Mouse (Mus musculus) adrenal gland, postnatal 36 days (tissue): Measurements from ENCODE around the gene Adat3. TPM values are rescaled to one million over a fixed set of nuclear protein-coding genes. Genes with fewer than 3 reads are reported as not detected.
"Not testable (repeated sequence)": the region's sequence is repeated elsewhere in the genome, so short reads cannot be mapped to it uniquely, and the experiment has no call there.

Source experiments
- DNase-seq, 2 experiments: peaks; one replicate each; pipeline ENCODE4 v3.0.0; 2021; ENCODE audit warnings: mixed read lengths in 1 of 2
- total RNA-seq, 2 experiments: library from RNA; stranded (reverse); gene quantifications; 2 replicates each; pipeline ENCODE4 v1.2.3; 2021

Gene Adat3
- total RNA-seq, 2 experiments from 2014 or later = 2.7 to 6.1 TPM

DNA sequence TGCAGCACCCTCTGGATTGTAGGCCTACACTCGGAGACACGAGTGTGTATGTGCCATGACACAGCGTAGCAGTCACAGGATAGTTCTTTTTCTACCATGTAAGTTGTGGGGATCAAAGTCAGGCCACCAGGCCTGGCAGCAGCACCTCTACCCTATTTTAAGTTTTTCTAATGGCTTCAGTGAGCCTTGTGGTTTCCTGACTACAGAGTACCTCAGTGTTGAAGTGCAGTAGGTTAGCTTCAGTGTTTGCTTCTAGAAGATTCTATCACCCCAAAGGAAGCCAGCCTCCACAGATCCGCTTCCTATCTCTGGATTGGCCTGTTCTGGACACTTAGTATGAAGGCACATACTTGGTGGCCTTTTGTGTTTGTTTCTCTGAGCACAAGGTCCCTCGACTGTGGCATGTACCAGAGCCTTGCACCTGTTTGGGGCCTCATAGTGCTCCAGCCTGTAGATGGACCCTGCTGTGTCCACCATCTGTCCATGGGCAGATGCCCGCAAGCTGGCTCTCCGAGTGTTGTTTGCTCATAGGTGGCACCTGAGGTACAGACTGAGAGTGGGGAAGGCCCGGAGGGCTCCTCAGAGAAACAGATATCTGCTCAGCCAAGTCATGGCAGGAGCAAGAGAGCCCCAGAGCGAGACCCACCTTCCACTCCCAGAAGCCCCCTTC lies 7.6 kb downstream of the Adat3 start:
- DNase-seq = no peak

DNA sequence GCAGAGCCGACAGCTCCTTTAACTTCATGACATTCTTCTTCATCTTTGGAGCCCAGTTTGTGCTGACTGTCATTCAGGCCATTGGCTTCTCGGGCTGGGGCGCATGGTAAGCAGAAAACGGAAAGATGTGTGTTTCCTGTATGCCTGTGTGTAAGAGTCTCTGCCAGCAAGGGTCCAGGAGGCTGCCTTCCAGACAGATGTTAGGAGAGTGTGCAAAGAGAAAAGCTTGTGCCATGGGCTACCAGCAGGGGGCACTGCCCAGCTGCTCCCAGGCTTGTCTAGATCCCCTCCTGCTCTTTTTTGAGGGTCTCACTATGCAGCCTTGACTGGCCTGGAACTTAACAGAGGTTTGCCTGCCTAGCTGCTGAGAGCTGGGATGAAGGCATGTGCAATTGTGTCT lies 8.3 kb downstream of the Adat3 start:
- peak; percentile 60 to 73 for DNase-seq

GRCm38 (mm10) chr10:80611905-80612304 lies 9.2 kb downstream of the Adat3 start:
- no peak for DNase-seq

- no peak for DNase-seq
These were observed 11.1 kb downstream of the Adat3 start for GRCm38 (mm10) chr10:80613821-80614220.

GRCm38 (mm10) chr10:80614351-80614750 lies 11.7 kb downstream of the Adat3 start:
- DNase-seq = no peak

DNA sequence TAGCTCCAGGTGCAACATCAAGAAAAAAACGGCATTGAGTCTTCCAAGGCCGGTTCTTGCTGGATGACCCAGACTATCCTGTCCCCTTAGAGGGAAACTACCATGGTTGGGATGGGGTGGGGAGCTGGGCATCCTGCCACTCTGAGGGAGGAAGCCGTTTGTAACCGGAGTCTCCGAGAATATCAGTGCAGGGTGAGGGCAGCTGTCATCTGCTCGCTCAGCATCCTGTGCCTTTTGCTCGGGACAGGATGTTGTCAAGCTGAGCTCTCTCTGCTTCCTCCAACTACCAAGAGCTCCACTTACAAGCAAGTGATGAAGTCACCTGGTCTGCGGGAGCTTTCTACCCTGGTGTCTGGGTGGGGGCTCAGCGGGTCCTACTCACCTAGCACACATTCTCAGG lies 15.5 kb downstream of the Adat3 start:
- DNase-seq = peak; percentile 55 to 74

GRCm38 (mm10) chr10:80619465-80620244 lies 17.0 kb downstream of the Adat3 start:
- DNase-seq = no peak

GRCm38 (mm10) chr10:80620365-80620764 lies 17.7 kb downstream of the Adat3 start:
- no peak for DNase-seq

DNA sequence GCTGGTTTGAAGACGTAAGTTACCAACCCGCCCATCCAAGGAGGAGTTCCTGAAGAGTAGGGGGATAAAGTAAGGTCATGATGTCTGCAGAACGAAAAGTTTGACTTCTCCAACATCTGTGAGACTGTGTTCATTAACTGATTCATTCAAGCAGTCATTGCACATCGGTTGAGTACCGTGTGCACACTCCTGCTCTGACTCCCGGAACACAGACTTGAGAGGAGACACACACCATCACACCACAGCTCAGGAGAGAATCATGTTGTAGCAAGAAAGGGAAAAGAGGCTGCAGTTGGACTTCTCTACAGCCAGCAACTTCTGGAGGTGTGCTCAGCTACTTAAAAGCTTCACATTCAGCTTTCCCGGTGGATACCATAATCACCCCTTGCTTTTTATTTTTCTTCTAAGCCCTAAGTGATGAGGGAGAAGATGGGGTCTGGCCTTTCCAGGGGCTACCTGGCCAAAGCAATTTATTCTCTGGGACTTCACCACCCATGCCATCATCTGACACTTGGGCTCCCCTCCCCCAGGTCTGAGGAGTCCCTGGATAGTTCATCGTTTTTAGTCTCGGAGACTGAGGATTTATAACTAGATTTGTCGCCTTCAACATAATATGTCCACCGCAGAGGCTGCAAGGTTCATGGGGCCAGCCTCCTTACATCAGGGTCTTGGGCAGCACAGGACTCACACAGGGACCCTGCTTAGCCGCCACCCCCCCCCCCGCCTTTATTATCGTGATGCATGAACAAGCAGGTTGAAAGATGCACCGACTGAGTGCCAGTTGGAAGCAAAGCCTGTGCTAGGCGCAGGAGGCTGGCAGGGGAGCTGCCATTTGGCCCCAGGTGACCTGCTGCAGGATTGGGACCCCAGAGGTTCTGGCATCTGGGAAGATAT lies 18.4 kb downstream of the Adat3 start:
- no peak for DNase-seq

DNA sequence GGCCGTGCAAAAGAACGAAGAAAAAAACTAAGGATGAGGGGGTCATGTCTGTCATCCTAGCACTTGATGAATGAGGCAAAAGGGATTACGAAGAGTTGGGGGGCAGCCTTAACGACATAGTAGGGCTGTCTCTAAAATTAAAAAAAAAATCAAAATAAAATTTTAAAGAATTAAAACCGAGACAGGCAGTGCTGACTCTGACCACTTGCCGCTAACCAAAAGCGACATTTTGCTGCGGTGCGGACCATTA lies 18.9 kb downstream of the Adat3 start:
- no peak for DNase-seq

- DNase-seq = peak; percentile 99
These were observed 19.4 kb downstream of the Adat3 start for GRCm38 (mm10) chr10:80621940-80622660.

DNA sequence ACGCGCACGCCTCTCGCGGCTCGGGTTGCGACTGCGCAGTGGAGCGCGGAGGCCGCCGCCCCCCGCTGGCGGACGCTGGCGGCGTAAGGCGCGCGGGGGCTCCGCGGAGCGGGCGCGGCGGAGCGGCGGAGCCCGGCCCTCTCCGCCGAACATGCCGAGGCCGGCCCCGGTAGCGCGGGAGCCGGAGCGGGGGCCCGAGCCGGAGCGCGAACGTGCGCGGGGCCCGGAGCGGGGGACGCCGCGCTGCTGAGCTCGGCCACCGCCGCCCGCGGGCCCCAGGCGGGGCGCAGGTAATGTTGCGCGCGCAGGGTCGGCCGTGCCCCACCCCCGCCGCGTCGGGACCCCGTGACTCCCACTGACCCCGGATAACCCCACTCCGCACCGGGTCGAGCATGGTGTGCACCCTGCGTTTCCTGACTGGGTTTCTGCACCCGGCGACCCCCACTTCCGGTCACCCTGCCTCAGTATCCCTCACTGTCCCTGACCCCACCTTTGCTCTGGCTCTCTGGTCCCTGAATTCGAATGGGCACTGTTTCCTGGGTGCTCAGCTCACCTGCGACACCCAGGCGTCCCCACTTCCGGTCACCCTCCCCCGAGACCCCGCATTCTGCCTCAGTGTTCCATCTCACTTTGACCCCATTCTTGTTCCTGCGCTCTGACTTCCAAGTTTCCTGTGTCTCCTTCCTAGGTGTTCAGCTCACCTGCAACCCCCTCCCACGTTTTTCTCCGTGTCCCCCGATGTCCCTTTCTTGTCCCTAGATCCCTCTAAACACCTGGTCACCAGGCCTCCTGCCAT lies 20.2 kb downstream of the Adat3 start, which contains the start of gene Csnk1g2:
Csnk1g2 (plus strand) TSS at position 178 of the 796 bp plus-strand sequence.
- peak; percentile 40 to 62 for DNase-seq

GRCm38 (mm10) chr10:80623457-80624191 lies 20.9 kb downstream of the Adat3 start:
- DNase-seq = peak; percentile 73 to 80

- no peak for DNase-seq
These were observed 23.1 kb downstream of the Adat3 start for GRCm38 (mm10) chr10:80625764-80626163.

- peak in 1 of 2 experiments; percentile 40 for DNase-seq
These were observed 25.0 kb downstream of the Adat3 start for GRCm38 (mm10) chr10:80627685-80628084.

- DNase-seq = no peak
These were observed 26.2 kb downstream of the Adat3 start for GRCm38 (mm10) chr10:80628925-80629324.

GRCm38 (mm10) chr10:80635345-80635744 lies 32.7 kb downstream of the Adat3 start:
- DNase-seq = no peak

DNA sequence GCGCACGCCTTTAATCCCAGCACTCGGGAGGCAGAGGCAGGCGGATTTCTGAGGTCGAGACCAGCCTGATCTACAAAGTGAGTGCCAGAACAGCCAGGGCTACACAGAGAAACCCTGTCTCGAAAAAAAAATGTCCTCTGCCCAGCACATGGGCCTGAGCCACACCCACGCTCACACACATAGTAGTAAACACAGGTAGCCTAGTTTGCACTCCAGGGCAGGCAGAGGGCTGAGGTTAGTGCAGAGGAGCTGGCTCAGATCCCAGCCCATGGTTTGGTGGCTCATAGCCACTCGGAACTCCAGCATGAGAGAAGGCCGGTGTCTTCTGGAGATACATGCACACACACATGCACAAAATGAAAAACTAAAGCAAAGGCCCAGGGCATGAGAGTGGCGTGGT lies 44.3 kb downstream of the Adat3 start:
- no peak for DNase-seq

DNA sequence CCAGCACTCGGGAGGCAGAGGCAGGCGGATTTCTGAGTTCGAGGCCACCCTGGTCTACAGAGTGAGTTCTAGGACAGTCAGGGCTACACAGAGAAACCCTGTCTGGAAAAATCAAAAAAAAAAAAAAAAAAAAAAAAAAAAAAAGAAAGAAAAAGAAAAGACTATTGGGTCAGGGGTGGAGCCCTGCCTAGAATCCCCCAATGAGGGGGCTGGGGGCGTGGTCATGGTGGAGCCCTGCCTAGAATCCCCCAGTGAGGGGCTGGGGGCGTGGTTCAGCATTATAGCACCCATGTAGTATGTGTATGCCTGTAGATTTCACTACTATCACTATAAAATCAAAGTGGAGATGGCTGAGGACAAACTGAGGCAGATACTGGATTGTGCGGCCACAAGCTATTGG lies 47.2 kb downstream of the Adat3 start:
- not testable (repeated sequence) for DNase-seq

GRCm38 (mm10) chr10:80650392-80650791 lies 47.7 kb downstream of the Adat3 start:
- no peak for DNase-seq
